Mouse (Mus musculus) embryonic facial prominence, embryonic 12.5 days (tissue): ENCODE measurements around the gene Hnrnpdl. TPM values are rescaled to one million over a fixed set of nuclear protein-coding genes. Genes with fewer than 3 reads are reported as not detected.

Experiments
- ATAC-seq: fragments of 200-750 bp; cut with Nextera tagmentation; 2 replicates; pipeline ENCODE4 v1.8.0; 2017; ENCODE audit not compliant: insufficient number of reproducible peaks, insufficient read depth, low FRiP score, low TSS enrichment
- H3K27ac ChIP-seq: fragments of 300-500 bp; sonication (generic); 2 replicates; pipeline ENCODE4 v1.5.1; 2016; ENCODE audit warnings: mild to moderate bottlenecking
- H3K27me3 ChIP-seq: fragments of 300-500 bp; sonication (generic); 2 replicates; pipeline ENCODE4 v1.6.1; 2016; ENCODE audit warnings: mild to moderate bottlenecking, moderate library complexity
- H3K36me3 ChIP-seq: fragments of 300-500 bp; sonication (generic); 2 replicates; pipeline ENCODE4 v1.6.1; 2016; ENCODE audit warnings: mild to moderate bottlenecking
- H3K4me1 ChIP-seq: fragments of 300-500 bp; sonication (generic); 2 replicates; pipeline ENCODE4 v1.6.1; 2016
- H3K4me2 ChIP-seq: fragments of 300-500 bp; sonication (generic); replicated peaks from 2 replicates; pipeline ENCODE4 v1.6.1; 2016; ENCODE audit warnings: mild to moderate bottlenecking, moderate library complexity
- H3K4me3 ChIP-seq: fragments of 300-500 bp; sonication (generic); 2 replicates; pipeline ENCODE4 v1.5.1; 2016; ENCODE audit warnings: mild to moderate bottlenecking
- H3K9ac ChIP-seq: fragments of 300-500 bp; sonication (generic); 2 replicates; pipeline ENCODE4 v1.6.1; 2016; ENCODE audit warnings: mild to moderate bottlenecking, moderate library complexity
- H3K9me3 ChIP-seq: fragments of 300-500 bp; sonication (generic); 2 replicates; pipeline ENCODE4 v1.6.1; 2016; ENCODE audit warnings: mild to moderate bottlenecking, moderate library complexity
- WGBS: fragments of 180-500 bp; shearing (Covaris S2); methylation state at CpG from one replicate; pipeline ENCODE4 v1.1.7; 2016; 5-methylcytosine and 5-hydroxymethylcytosine counted together
- polyA plus RNA-seq: library from polyadenylated mRNA; unstranded; fragments of >200 nt; fragmentation: Nextera tagmentation; extraction: Ambion mirVana; gene quantifications from 2 replicates; pipeline ENCODE4 v1.2.1, GENCODE M21; 2016

Hnrnpdl gene
- polyA plus RNA-seq = 248 and 261 TPM in 2 replicates

GRCm38 (mm10) chr5:100039602-100040142 lies at the start of gene Hnrnpdl, which contains the start of gene Enoph1:
TSS of gene Hnrnpdl (minus strand) at chr5:100039664.
TSS of gene Enoph1 (plus strand) at chr5:100039985.
- Histone ChIP-seq H3K9ac (peak within 1 kb of the TSS; percentile 94), H3K4me2 (peak within 1 kb of the TSS; percentile 84), H3K9me3 (no peaks in the 10 kb centered on the region), H3K27me3 (no peaks in the 10 kb centered on the region), H3K4me3 (peak within 1 kb of the TSS; percentile 84), H3K27ac (peak within 1 kb of the TSS; percentile 99), H3K36me3 (peaks cover 27% of the 10 kb centered on the region), H3K4me1 (peaks cover 22% of the 10 kb centered on the region)
- ATAC-seq = peak; percentile 88
- under 1% methylated on average over 57 of the region's 57 CpGs for WGBS

- no peak overlapping the region for H3K27ac ChIP-seq
- no peak overlapping the region for H3K9ac ChIP-seq
- no peak overlapping the region for H3K4me3 ChIP-seq
- peaks cover 3% of the 10 kb centered on the region; the same call in 1 of the 2 replicates for H3K4me1 ChIP-seq
- H3K36me3 ChIP-seq = no peaks in the 10 kb centered on the region
- ATAC-seq = no peak
- WGBS = 72% methylated on average over 8 of the region's 8 CpGs
- H3K27me3 ChIP-seq = no peaks in the 10 kb centered on the region
- no peak overlapping the region for H3K4me2 ChIP-seq
- H3K9me3 ChIP-seq = no peaks in the 10 kb centered on the region
Measured at GRCm38 (mm10) chr5:100085097-100085496, 45.6 kb upstream of the Hnrnpdl start.

- H3K9me3 ChIP-seq = no peaks in the 10 kb centered on the region
- WGBS = 69% methylated on average over 12 of the region's 12 CpGs
- no peaks in the 10 kb centered on the region for H3K27me3 ChIP-seq
- H3K4me1 ChIP-seq = peaks cover 10% of the 10 kb centered on the region; the same call in 1 of the 2 replicates
- no peak overlapping the region for H3K9ac ChIP-seq
- H3K27ac ChIP-seq = no peak overlapping the region
- H3K36me3 ChIP-seq = no peaks in the 10 kb centered on the region
- no peak for ATAC-seq
- no peak overlapping the region for H3K4me3 ChIP-seq
- H3K4me2 ChIP-seq = no peak overlapping the region
Measured at GRCm38 (mm10) chr5:100083953-100084562, 44.6 kb upstream of the Hnrnpdl start.

- no peak for ATAC-seq
- Histone ChIP-seq H3K9me3 (no peaks in the 10 kb centered on the region), H3K4me3 (no peak overlapping the region), H3K36me3 (no peaks in the 10 kb centered on the region), H3K27ac (no peak overlapping the region), H3K27me3 (no peaks in the 10 kb centered on the region), H3K9ac (no peak overlapping the region), H3K4me2 (no peak overlapping the region), H3K4me1 (peaks cover 19% of the 10 kb centered on the region; the same call in 1 of the 2 replicates)
- 90% methylated on average over 4 of the region's 4 CpGs for WGBS
Measured at GRCm38 (mm10) chr5:100082006-100082405, 42.5 kb upstream of the Hnrnpdl start.

GRCm38 (mm10) chr5:100079931-100080275 lies 40.4 kb upstream of the Hnrnpdl start:
- Histone ChIP-seq H3K4me2 (peak overlapping the region; percentile 53), H3K36me3 (no peaks in the 10 kb centered on the region), H3K9ac (no peak overlapping the region), H3K27me3 (no peaks in the 10 kb centered on the region), H3K4me3 (no peak overlapping the region; the same call in 1 of the 2 replicates), H3K27ac (no peak overlapping the region), H3K9me3 (no peaks in the 10 kb centered on the region), H3K4me1 (peaks cover 16% of the 10 kb centered on the region; the same call in 1 of the 2 replicates)
- ATAC-seq = no peak
- 87% methylated on average over 8 of the region's 8 CpGs for WGBS

- H3K9ac ChIP-seq = peak overlapping the region; percentile 20
- no peak overlapping the region for H3K27ac ChIP-seq
- peak overlapping the region; percentile 53 for H3K4me2 ChIP-seq
- no peaks in the 10 kb centered on the region for H3K36me3 ChIP-seq
- no peaks in the 10 kb centered on the region for H3K27me3 ChIP-seq
- peak overlapping the region; percentile 34 for H3K4me3 ChIP-seq
- H3K9me3 ChIP-seq = no peaks in the 10 kb centered on the region
- H3K4me1 ChIP-seq = peaks cover 16% of the 10 kb centered on the region; the same call in 1 of the 2 replicates
- ATAC-seq = no peak
- 33% methylated on average over 36 of the region's 36 CpGs for WGBS
Measured at GRCm38 (mm10) chr5:100079040-100079930, 39.8 kb upstream of the Hnrnpdl start.

- no peaks in the 10 kb centered on the region for H3K9me3 ChIP-seq
- no peak overlapping the region for H3K4me3 ChIP-seq
- no peak for ATAC-seq
- no peak overlapping the region for H3K27ac ChIP-seq
- H3K36me3 ChIP-seq = peaks cover 12% of the 10 kb centered on the region
- H3K4me1 ChIP-seq = peaks cover 13% of the 10 kb centered on the region; the same call in 1 of the 2 replicates
- no peaks in the 10 kb centered on the region for H3K27me3 ChIP-seq
- 61% methylated on average over 4 of the region's 4 CpGs for WGBS
- H3K9ac ChIP-seq = no peak overlapping the region
- H3K4me2 ChIP-seq = no peak overlapping the region
Measured at GRCm38 (mm10) chr5:100074571-100074970, 35.1 kb upstream of the Hnrnpdl start.

GRCm38 (mm10) chr5:100072557-100072956 lies 33.1 kb upstream of the Hnrnpdl start:
- H3K36me3 ChIP-seq = peaks cover 14% of the 10 kb centered on the region
- no peak overlapping the region for H3K4me3 ChIP-seq
- no peak overlapping the region for H3K9ac ChIP-seq
- H3K4me1 ChIP-seq = no peaks in the 10 kb centered on the region
- no peak overlapping the region for H3K4me2 ChIP-seq
- no peak for ATAC-seq
- no peak overlapping the region for H3K27ac ChIP-seq
- H3K9me3 ChIP-seq = no peaks in the 10 kb centered on the region
- 82% methylated on average over 9 of the region's 9 CpGs for WGBS
- H3K27me3 ChIP-seq = no peaks in the 10 kb centered on the region

- peaks cover 23% of the 10 kb centered on the region for H3K36me3 ChIP-seq
- no peaks in the 10 kb centered on the region for H3K9me3 ChIP-seq
- H3K27me3 ChIP-seq = no peaks in the 10 kb centered on the region
- no peaks in the 10 kb centered on the region for H3K4me1 ChIP-seq
- no peak overlapping the region for H3K9ac ChIP-seq
- WGBS = 94% methylated on average over 5 of the region's 5 CpGs
- no peak overlapping the region for H3K27ac ChIP-seq
- H3K4me3 ChIP-seq = no peak overlapping the region
- ATAC-seq = no peak
- no peak overlapping the region for H3K4me2 ChIP-seq
Measured at GRCm38 (mm10) chr5:100071541-100071940, 32.1 kb upstream of the Hnrnpdl start.

- H3K4me2 ChIP-seq = no peak overlapping the region
- H3K9me3 ChIP-seq = no peaks in the 10 kb centered on the region
- no peak for ATAC-seq
- no peaks in the 10 kb centered on the region for H3K4me1 ChIP-seq
- H3K4me3 ChIP-seq = no peak overlapping the region
- no peak overlapping the region for H3K9ac ChIP-seq
- H3K27me3 ChIP-seq = no peaks in the 10 kb centered on the region
- H3K36me3 ChIP-seq = peaks cover 28% of the 10 kb centered on the region
- WGBS = 31% methylated on average over 3 of the region's 3 CpGs
- H3K27ac ChIP-seq = no peak overlapping the region
Measured at GRCm38 (mm10) chr5:100070255-100070654, 30.8 kb upstream of the Hnrnpdl start.

GRCm38 (mm10) chr5:100069526-100069925 lies 30.1 kb upstream of the Hnrnpdl start:
- Histone ChIP-seq H3K27me3 (no peaks in the 10 kb centered on the region), H3K9me3 (no peaks in the 10 kb centered on the region), H3K4me3 (no peak overlapping the region), H3K9ac (no peak overlapping the region), H3K4me1 (no peaks in the 10 kb centered on the region), H3K4me2 (no peak overlapping the region), H3K27ac (no peak overlapping the region), H3K36me3 (peaks cover 34% of the 10 kb centered on the region)
- WGBS = 82% methylated on average over 2 of the region's 2 CpGs
- ATAC-seq = no peak
